Mouse (Mus musculus): ENCODE results near the gene Slc25a33.

Gene Slc25a33

DNA sequence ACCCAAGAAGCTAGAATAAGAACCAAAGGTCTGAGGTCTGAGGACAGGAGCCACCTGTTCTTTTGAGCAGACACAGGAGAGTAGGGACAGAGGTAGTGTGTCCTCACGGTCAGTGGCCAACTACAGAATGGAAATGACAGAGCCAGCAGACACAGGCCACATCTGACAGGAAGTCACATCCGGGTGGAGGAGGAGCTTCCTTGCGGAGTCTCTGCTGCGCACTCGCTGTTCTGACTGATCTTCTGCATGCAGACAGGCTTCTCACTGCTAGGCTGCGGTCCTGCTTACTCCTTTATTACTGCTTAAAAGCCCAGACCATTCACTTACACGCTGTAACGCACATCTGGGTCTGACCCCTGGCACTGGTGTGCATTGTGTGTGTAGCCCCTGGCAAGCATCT is 45.3 kb downstream of the Slc25a33 start:
- no peak for DNase-seq (ENCODE audit: extremely low spot score, low spot score)

DNA sequence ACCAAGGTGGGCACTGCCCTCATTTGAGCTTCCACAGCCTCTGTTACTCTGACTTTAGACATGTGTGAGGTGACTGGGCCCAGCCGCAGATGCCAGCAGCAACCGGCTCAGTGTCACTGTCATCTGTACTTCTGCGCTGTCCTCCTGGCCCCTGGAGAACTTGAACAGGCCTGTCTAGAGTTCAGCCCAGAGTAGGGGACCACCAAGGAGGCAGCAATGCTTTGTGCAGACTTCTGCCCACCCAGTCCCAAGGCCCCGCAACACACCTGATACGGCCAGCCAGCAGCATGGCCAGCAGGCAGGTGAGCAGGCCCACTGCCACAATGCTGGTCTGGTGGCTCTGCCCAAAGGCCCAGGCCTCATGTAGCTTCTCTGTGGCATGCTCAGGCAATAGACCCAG is 46.4 kb downstream of the Slc25a33 start:
- no peak for DNase-seq (ENCODE audit: extremely low spot score, low spot score)

DNA sequence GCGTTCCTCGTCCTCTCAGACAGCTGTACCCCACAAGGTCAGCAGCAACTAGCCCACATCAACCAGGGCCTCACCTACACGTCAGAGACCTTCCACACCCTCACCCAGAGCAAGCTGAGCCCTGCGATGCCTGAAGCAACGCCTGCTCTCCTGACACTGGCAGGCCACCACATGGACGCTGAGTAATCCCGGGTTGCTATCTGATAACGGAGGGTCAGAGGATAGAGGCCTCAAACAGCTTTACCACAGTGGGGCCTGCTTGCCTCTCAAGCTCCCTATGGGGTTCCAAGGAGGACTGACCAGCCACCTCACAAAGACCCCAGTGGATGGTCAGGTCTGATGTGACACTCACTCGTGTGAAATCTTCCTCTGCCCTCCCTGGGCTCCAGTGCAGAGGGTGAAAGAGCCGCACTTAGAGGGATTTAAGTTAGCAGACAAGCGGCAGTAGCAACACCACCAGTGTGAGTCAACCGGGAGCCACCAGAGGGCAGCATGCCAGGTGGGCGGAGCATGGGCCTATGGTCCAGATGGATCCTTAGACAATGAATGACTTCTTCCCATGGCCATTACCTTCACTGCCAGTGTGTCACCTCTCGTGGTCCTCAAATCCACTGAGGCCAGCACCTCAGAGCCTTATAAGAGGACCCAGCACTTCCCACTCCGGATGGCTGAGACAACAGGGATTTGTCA is 48.3 kb downstream of the Slc25a33 start:
- DNase-seq (ENCODE audit: extremely low spot score, low spot score) = peak; percentile 66

DNA sequence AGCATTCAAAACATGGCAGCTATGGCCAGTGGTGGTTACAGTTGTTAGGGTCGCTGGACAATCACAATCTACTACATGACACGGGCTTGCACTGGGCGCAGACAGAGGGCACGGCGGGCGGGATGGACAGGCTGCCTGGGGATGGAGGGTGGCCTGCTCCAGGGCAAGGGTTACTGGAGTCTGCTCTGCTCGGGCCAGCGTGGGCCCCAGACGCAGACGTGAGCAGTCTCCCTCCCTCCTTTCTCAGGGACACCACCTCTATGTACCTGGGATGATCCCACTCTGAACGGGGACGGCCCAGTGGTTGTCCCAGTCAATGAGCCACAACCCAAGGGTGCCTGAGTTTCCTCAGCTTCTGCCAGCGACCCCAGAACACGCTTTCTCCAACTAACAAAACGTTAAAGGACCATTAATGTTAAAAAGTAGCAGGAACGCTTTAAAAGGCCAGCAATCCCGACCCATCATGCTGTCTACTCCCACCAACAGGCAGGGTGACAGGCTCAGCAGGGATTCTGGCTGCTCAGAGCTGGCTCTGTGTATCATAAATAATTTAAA is 49.1 kb downstream of the Slc25a33 start:
- DNase-seq (ENCODE audit: extremely low spot score, low spot score) = no peak

DNA sequence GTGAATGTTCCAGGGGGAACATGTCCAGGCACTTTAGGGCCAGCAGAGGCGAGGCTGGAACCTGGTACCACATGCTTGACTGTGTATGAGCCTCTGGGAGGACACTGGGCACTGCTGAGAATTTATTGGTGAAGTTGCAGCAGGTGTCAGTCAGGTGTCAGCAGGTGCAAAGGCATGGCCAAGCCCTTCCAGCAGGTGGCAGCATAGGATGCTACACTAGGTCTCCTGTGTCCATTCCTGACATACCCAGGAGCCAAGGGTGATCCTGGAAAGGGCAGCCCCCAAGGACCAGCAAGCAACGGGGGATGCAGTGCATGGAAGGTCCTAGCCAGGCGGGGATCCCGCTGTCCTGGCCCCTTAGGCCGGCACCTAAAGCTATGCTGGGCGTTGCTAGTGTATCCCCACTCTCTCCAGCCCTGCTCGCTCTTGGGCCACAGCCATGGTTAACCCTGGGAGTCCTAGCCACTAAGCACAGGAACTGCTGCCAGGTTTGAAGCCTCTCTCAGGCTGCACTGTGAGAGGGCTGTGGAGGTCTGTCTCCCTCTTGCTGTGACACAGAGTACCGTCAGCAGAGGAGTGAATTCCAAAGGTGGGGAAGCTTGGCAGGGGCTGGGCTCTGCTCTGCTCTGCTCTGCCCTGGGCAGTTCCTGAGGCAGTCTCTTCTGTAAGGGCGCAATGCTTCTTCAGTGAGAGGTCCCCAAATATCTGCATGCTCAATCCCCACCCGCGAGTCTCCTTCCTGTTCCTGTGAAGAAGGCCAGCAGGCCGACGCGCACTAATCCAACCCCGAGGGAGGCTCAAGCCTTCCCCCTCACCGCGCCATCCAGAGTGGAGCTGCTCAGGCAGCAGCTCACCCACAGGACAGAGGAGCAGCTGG is 50.0 kb downstream of the Slc25a33 start:
- no peak for DNase-seq (ENCODE audit: extremely low spot score, low spot score)

DNA sequence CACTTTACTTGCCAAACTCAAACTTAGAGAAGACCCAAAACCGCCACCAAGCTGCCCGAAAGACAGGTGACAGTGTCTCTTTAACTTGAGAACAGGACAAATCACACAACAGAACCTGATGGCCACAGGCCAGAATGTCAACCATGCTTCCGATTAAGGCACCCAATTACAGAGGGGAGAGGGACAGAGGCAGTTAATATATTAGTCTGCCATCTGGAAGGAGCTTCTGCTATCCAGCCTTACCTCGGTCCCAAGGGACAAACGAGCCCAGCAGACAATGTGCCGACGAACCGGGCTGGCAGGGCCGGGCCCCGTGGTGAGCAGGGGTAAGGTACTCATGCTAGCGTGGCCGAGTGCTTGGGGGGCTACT is 51.1 kb downstream of the Slc25a33 start:
- DNase-seq (ENCODE audit: extremely low spot score, low spot score) = no peak

DNA sequence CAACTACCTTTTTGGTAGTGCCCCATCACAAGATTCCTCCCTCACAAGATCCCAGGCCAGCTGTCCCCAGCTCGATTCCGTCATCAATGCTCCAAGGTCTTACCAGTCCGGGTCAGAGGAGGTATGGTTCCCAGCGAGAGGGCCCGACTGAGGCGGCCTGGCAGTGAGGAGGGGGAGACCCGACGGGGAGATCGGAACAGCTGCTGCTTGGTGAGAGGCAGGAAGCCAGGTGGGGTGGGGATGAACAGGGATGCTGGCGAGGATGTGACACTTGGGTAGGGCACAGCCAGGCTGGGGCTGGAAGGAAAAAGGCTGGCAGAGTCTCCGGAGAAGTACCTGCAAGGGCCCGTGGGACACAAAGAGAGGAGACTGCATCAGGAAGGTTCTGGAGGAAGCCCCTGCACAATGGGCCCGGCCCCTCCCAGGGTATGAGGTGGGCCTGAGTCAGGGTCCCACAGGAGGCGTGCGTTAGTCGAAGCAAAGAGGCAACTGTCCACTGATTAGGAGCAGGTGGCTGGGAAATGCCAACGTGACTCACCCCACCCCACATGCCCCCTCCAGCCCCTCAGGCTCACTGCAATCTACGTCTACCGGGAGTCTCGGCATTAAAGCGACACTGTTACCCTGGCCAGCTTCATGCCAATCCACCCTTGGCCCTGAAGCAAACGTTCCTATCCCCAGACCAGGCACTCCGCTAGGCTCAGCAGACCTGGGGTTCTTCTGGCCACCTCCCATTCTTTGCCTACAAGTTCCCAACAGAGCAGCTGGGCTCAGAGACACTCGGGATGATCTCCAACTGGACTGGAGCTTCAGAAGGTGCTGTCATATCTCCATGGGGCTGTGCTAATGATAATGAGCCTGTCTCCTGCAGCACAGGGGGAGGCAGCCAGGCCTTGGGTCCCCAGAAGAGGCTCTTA is 51.7 kb downstream of the Slc25a33 start:
- DNase-seq (ENCODE audit: extremely low spot score, low spot score) = no peak

DNA sequence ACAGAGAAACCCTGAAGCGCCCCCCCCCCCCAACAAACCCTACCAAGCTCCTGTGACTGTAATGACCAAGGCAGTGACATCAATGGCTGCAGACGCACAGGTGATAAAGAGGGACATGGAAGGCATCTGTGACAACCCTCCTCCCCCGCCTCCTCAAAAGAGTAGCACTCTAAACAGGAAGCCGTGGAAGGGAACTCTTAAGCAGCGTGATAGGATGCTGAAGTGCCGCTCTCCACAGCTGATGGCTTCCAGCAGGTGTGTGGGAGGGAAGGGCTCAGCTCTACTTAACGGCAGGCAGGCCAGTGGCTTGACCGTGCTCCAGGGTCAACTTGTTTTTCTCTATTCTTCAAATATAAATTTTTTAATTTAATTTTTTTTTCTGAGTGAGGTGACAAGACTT is 52.9 kb downstream of the Slc25a33 start:
- no peak for DNase-seq (ENCODE audit: extremely low spot score, low spot score)

DNA sequence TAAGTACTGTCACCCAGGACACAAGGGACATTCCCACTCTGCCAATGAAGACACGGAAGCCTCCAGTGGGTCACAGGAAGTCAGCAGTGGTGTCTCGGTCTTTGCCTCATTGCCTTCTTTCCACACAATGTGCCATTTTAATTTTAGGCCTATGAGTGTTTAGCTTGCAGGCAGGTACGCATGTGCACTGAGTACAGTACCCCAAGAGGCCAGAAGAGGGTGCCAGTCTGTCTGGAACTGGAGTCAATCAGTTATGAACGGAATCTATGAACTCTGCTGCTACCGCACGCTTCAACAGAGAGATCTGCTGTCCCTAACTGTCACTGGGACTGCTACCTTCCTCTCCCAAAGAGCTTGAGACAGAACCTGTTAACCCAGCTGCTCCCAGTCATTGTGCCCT is 54.4 kb downstream of the Slc25a33 start:
- no peak for DNase-seq (ENCODE audit: extremely low spot score, low spot score)

DNA sequence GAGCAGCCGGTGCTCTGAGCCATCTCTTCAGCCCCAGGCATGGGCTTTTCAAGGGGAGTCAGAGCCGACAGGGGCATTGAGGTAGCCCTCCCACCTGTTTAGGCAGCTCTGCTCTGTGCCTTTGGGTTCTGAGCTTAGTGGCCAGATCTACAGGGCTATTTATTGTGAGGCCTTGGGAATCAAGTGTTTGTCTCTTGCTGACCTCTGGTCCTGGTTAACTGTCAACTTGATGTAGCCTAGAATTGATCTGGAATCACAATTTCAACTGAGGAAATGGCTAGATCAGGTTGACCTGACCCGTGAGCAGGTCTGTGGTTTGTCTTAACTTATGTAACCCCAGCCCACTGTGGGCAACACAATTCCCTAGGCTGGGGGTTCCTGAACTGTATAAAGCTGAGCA is 59.5 kb downstream of the Slc25a33 start:
- DNase-seq (ENCODE audit: extremely low spot score, low spot score) = no peak

DNA sequence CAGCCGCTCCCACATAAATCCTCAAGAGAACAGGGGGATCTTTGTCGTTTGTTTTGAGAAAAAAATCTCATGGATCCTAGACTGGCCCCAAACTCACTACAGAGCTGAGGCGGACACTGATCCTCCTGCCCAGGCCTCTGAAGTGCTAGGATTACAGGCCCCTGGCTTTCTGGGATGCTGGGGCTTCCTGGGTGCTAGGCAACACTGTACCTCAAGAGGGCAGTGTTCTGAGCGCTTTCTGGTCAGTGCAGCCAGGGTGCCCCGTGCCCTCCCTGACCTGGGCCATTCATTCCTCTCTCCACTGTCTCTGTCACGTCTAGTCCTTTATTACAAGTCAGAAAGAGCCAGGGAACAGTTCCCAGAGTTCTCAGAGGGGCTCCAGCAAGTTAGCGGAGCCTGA is 62.1 kb downstream of the Slc25a33 start:
- peak; percentile 75 for DNase-seq (ENCODE audit: extremely low spot score, low spot score)

DNA sequence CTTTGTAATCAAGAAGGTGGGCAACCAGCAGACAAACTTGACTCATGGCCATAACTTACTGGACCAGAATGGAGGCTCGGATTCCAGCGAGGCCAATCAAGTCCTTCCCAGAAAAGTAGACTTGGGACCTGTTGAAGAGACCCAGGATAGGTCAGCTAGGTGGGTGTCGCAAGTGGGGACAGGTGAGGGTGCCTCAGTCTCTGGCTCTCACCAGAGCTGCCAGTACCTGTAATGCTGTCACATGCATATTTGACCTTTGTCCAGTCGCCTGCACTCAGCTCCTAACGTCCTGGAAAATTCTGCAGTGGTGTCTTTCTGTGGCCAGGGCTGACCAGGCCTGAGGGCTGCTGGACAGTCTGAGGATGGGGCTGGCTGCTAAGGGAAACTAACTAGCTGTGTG is 62.6 kb downstream of the Slc25a33 start:
- DNase-seq (ENCODE audit: extremely low spot score, low spot score) = no peak

DNA sequence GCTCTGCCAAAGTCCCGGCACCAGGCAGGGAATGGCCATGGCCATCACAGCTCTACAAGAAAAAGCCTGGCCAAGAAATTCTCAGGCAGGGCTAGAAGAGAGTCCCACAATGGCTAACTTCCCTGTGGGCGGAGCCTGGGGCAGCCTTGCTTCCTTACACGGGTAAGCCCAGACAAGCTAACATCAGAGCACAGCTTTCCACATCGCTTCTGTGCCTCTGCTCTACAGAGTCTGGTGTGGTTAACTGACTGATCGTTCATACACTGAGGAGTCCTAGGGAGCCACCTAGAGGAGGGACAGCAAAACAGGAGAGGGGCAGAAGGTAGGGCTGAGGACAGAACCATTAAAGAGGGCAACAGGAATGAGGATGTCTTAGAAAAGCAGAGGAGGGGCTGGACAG is 63.6 kb downstream of the Slc25a33 start:
- DNase-seq (ENCODE audit: extremely low spot score, low spot score) = no peak

DNA sequence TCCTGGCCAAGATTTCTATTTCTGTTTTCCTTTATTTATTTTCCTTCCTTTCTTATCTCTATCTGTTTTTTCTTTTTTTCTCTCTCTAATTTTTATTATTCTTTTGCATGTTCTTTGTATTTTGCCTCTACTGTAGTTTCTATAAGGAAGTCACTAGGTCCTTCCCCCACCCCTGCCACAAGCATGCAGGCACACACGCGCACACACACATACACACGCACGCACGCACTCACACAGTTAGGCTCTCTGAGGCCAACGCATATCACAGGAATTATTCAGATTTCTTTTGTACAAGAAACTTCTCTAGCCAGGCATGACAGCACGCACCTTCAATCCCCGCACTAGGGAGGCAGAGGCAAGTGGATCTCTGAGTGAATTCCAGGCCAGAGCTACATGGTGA is 68.1 kb downstream of the Slc25a33 start:
- no peak for DNase-seq (ENCODE audit: extremely low spot score, low spot score)

DNA sequence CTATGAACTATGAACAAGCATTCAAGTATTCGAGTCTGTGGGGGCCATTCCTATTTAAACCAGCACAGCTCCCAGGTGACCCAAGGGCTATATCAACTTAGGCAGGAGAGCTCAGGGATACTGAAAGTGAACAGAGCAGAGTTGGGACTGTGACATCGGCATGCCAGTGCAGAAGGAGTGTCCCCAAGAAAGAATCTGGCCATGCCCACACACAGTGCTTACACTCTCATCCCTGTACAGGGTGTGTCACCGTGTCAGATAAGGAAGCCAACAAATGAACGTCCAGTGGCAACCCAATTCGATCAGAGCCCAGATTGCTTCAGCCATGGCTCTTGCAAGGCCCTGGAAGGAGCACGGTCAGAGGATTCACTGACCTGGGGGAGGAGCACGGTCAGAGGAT is 68.8 kb downstream of the Slc25a33 start:
- DNase-seq (ENCODE audit: extremely low spot score, low spot score) = no peak

DNA sequence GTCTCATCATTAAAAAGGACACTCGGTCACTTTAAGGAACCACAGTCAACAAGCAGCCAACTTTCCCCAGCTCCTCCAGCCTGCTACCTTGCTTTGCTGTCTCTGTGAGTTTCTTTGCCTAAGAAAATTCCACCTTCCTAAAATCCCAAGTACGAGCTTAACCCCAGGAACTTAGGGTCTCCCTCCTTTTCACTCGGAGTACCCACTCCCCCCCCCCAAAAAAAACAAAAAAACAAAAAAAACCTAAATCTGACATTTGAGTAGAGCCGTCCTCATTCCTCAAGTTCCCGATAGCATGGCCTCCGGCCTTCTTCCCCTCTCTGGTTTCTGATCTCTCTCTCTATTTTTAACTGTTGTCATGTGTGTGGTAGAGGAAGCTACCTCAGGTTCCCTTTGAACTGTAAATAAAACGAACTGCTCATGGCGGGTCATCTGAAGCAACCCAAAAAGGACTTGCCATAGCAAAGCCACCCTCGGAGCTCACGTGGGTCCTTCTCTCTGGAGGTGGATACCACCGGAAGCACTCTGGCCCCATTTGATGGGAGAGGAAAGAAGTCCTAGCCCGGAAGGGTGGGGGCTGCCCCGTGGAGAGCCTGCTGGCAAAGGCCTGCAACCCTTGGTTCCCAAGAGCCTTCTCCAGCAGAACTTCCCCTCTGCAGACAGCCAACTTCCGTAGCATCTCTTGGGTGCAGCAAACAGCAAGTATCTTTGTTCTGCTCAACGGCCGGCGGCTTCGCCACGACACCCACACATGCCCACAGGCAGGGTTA is 71.7 kb downstream of the Slc25a33 start, which contains the start of gene Pik3cd:
Pik3cd (minus strand) TSS at position 362 of the 770 bp plus-strand sequence.
- DNase-seq (ENCODE audit: extremely low spot score, low spot score) = no peak

DNA sequence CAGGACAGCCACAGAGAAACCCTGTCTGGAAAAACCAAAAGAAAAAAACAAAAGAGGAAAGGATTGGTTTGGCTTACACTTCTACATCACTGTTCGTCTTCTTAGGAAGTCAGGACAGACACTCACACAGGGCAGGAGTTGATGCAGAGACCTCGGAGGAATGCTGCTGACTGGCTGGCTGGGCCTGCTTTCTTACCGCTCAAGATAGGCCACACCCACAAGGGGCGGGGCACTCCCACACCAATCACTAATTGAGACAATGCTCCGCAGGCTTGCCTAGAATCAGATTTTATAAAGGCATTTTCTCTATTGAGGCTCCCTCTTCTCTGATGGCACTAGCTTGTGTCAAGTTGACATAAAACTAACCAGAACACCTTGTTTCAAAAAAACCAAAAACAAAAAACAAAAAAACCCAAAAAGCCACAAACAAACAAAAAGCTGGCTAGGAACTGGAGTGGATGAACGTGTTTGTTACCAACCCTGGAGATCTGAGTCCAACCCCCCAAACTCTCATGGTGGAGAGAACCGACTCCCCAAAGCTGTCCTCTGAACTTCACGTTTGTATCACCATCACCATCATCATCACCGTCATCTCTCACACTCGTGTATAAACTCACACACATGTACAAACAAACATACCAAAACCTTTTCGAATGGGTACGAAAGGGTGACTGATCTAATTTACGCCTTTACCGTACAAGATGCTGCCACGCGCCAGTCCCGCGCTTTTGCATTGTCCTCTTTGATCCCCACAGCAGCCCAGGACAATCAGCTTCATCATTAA is 72.5 kb downstream of the Slc25a33 start:
- DNase-seq (ENCODE audit: extremely low spot score, low spot score) = no peak

DNA sequence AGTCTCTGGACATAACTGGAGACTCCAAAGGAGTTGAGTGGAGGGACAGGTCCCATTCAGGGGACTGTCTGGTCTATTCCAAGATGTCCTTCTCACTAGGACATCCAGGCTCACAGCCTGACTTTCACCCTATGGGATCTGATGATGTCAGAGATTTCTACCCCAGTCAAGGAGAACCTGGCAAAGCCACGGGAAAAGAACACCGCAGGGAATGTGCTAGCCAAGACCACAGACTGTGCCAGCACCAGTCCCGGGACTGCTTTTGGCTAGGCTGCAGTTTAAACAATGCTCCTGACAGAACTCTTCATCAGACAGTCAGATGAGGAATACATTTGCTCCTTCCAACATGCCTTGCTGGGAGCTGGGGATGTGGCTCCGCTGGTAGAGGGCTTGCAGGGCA is 74.1 kb downstream of the Slc25a33 start:
- no peak for DNase-seq (ENCODE audit: extremely low spot score, low spot score)

DNA sequence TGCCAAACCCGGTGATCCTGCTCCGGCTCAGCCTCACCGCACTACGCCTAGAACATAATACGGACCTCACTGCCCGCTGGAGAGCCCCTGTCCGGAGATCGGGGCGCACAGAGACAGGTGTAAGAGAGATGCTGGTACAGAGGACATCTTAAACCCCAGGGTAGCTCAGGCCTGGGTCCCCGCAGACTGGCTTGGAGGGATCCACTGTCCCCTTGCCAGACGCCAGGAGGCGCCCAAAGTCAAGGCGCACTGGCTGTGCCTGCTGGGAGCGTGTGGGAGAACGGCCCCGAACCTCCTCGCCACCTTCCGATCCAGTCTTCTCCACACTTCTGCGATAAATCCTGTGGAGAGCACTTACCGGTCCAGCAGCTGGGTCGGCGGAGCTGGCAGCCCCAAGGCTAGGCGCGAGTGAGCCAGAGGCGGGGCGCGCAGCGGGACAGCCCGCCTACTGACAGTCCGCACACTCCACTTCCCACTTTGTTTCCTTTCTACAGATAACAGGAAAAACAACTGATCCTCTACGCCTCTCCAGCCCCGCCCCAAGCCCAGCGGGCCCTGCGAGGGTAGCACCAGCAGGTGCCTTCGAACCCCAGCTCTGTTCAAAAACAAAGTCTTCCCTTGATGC is 75.8 kb downstream of the Slc25a33 start:
- peak; percentile 71 for DNase-seq (ENCODE audit: extremely low spot score, low spot score)

All from neural tube, embryonic 10.5 days (tissue).